Mouse (Mus musculus) heart, adult 11 months (tissue): ENCODE results near the gene Olfr488.
"Not testable (repeated sequence)": the region's sequence is repeated elsewhere in the genome, so short reads cannot be mapped to it uniquely, and the experiment has no call there.

Source experiments
- DNase-seq: peaks from one replicate; pipeline ENCODE4 v3.0.0; 2022

Gene Olfr488

GRCm38 (mm10) chr7:108258247-108258646 is at the start of gene Olfr488:
Gene Olfr488 (minus strand): TSS chr7:108258347.
- no peak for DNase-seq

DNA sequence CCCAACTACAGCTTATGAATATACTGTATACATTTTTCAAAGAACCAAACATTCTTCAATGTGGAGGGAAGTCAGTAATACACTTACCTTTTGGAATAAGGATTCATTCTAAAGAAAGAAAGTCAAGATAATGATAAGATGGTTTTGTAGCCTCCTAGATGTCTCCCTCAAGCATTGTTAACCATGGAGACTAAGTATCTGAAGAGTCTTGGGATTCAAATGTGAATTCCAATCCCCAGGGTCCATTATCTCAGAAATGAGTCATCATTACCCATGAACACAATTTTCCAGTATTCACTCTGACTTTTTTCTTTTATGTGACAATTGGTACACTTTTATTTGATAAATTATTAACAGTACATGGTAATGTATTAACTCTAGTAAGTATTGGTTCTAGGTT is 30.7 kb upstream of the Olfr488 start, which contains the start of gene Olfr490:
Gene Olfr490 (minus strand): TSS at position 101 of the 400 bp plus-strand sequence.
- DNase-seq, result no peak

DNA sequence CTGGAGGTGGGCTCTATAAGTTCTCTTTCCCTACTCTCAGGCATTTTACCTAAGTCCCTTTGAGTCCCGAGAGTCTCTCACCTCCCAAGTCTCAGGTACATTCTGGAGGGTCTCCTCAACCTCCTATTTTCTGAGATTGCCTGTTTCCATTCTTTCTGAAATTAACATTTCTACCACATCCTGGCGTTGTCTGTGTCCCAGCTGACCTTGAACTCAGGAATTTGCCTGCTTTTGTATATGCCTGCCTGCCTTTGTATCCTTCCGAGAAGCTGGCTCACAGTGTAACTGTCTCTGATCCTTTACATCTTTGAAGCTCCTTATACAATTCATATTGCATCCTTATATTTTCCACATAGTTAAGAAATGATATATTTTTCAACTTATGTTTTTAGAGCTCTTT is 24.6 kb downstream of the Olfr488 start:
- no peak for DNase-seq

DNA sequence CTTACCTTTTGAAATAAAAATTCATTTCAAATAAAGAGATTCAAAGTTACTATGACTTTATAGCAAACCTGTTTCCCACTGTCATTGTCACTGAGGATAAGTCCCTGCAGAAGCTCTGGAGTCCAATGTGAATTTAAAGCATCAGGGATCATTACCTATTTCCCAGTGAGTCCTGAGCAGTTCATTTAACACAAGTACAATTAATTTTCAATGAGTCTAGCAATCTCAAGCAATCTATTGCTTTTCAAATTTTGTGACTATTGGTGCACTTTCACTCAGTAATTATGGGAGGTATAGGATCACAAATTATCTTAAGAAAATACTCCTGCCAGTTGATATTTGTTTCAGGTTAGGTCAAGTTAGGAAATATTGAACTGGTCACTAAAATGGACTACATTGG is 43.6 kb downstream of the Olfr488 start, which contains the start of gene Olfr487:
Gene Olfr487 (minus strand): TSS at position 101 of the 400 bp plus-strand sequence.
- DNase-seq, result not testable (repeated sequence)
